Mouse (Mus musculus): ENCODE results near the gene Alox15.
"Not testable (repeated sequence)": the region's sequence is repeated elsewhere in the genome, so short reads cannot be mapped to it uniquely, and the experiment has no call there.

The Alox15 gene

DNA sequence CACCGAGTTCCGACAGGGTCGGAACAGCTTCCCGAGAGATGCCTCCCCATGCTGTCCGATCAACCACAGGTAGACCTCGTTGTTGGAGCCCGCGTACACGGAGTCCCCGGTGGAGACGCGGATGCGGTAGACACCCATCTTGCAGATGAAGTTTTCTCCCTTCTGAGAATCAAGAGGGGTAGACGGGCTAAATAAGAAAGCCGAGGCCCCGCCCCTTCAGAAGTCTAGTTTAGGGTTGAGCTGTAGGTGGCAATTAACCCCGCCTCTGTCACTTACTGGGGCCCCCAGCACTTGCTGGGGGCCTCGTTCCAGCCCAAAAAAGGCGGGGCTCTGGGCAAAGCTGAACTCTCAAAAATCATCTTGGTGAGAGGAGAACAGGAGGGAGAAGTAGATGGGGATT lies at the start of gene Alox15:
Gene Alox15, minus strand, starts transcription at position 164 of the 400 bp plus-strand sequence.
- DNase-seq (ENCODE audit: low spot score in 2 of 2), result peak in 1 of 2 experiments; percentile 12

DNA sequence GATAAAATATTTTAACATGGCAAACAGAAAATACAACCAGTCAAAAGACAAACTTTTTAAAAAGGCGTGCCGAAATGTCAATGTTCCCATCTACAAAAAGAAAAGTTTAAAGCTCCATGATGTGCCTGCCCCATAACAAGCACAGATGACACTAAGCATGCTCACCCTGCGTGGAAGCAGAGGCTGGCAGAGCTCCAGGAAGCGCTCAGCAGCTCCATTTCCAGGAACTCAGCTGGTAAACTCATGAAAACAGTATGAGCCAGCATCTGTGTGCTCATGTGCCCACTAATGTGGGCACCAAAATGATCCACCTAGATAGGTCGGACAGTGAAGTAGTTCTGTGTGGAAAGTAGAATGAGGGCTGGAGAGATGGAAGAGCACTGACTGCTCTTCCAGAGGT lies 37.6 kb upstream of the Alox15 start:
- DNase-seq (ENCODE audit: low spot score in 2 of 2), result no peak

DNA sequence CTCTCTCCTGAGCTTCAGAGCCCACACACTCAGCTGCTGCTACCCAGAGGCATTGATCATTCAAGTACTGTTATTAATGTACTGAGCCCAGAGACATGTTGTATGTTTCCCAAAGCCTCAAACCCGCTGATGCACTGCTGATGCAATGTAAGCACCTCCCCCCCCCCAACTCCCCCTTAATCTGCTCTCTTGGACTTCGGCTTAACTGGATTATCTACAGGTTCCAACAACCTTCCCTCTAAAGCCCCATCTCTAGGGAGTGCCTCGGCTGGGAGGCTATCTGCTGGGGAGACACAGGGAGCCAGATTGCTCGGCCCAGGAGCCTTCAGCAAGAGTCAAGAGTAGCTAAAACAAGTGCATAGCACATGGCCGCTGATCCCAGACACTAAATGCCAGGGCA lies 35.6 kb upstream of the Alox15 start:
- DNase-seq (ENCODE audit: low spot score in 2 of 2), result no peak

DNA sequence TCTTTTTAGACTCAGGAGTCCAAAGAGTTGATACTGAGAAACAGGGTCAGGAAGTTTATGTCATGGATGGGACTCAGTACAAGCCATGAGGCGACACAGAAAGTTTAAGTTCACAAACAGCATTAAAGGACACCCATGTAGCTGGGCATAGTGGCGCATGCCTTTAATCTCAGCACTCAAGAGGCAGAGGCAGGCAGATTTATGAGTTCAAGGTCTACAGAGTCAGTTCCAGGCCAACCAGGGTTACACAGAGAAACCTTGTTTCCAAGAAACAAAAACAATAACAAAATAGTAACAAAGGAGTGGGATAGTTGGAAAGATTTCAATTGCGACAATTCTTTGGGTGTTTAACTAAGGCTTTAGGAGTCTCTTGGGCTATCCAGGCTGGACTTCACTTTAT lies 32.3 kb upstream of the Alox15 start:
- no peak for DNase-seq (ENCODE audit: low spot score in 2 of 2)

DNA sequence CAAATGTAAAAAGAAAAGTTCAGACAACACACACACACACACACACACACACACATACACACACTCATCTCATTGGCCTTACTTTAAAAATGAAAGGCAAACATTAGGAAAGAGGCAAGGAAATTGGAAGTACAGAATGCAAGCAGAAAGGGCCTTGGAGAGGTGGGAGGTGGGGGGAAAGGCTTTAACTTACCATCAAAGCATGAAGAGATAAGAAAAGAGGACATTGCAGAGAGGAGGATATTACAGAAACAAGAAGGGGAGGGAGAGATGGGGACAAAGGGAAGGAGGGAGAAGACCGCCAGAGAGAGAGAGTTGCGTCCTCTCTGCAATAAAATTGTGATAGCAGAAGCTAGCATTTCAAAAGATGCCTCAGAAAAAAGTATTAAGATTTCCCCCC lies 29.5 kb upstream of the Alox15 start:
- no peak for DNase-seq (ENCODE audit: low spot score in 2 of 2)

DNA sequence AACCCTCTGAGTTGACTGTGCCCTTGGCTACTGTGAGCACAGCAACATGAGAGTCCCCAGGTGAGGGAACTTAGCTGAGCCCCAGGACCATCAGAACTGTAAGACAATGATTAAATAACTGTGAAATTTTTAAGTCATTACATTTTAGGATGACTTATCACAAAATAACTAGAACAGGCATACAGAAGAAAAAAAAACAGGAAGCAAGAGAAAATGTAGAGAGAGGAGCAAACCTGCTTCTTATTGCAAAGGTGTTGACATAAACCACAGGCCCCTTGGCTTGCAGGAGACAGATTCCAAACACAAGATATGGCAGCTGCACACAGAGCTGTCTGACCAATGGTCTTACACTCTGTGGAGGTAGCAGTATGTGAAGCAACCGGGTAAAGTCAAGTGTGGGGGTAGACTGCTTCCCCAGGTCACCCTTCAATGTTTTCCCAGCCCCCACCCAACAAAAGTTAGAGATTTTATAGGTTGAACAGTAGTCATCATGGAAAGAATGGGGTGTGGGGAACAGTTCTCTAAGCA lies 28.7 kb upstream of the Alox15 start:
- DNase-seq (ENCODE audit: low spot score in 2 of 2), result no peak

DNA sequence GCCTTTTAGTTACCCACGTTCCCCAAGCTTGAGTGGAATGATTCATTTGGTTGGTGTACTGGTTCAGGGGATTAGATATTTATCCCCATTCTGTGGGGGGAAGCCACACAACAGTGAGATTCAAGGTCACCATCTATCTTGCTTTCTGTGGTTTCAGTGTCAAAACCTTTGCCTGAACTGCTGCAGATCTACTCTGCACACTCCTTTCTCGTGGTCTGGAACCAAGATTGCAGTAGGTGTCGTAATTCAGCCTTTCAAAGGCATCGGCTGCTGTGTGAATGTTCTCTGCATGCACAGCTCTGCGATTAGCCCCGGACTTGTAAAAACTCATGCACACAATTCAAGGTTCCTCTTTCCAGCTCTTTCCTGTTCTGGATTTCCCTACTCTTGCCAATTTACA lies 24.2 kb upstream of the Alox15 start:
- no peak for DNase-seq (ENCODE audit: low spot score in 2 of 2)

DNA sequence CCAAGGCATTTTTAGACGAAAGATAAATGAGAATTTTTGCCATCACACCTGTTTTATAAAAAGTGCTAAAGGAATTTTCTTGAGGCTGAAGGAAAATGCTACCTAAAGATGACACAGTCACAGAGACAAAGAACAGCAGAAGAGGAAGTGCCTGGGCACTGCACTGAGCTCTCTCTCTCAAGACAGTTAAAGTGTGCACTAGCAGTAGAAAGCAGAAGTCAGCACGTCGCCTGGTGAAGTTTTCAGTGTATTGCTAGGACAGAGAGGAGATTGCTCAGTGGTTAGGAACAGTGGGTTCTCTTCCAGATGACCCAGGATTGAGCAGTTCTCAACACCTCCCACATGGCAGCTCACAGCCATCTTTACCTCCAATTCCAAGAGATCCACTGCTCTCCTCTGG lies 22.5 kb upstream of the Alox15 start:
- no peak for DNase-seq (ENCODE audit: low spot score in 2 of 2)

DNA sequence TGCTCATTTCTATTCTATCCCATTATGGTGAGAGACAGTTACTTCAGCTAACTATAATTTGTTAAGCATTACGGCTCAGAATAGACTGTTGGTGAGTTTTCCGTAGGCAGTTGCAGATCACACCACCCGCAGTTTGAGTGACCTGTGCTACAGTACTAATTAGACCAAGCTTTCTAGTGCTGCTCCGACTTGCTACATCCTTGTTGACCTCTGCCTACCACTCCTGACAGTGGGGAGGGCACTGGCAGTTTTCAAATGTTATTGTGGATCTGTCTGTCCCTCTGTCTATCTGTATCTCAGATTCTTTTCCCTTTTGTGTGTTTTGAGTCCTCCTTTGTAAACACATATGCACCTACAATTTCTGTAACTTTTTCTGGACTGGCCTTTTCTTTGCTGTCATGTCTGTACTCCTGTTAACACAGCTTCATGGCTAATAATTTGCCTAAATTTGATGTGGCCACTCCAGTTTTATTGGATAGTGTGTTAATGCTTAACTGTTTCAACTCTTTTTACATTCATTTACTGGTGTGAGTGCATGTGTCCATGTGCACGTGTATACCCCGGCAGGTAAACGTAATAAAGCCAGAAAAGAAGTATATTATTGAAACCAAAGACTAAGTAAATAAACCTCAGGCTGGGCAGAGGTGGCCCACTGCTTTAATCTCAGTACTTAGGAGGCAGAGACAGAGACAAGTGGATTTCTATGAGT lies 21.2 kb upstream of the Alox15 start:
- no peak for DNase-seq (ENCODE audit: low spot score in 2 of 2)

DNA sequence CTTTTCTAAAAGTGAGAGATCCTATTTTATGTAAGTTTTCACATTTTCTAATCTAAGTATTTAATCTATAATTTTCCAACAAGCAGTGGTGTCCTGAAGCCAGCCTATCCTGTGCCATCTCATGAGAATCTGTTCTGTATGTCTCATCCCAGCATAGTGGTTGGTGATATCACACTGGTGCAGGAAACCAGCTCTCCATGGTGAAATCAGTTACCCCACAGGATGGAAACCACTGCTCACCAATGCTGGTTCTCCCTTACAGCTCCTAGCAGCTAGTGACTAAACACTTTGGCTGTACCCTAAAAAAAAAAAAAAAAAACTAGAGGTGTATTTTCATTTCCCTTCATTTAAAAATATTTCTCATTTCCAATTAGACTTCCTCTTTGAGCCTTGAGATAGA lies 20.6 kb upstream of the Alox15 start:
- DNase-seq (ENCODE audit: low spot score in 2 of 2), result no peak

DNA sequence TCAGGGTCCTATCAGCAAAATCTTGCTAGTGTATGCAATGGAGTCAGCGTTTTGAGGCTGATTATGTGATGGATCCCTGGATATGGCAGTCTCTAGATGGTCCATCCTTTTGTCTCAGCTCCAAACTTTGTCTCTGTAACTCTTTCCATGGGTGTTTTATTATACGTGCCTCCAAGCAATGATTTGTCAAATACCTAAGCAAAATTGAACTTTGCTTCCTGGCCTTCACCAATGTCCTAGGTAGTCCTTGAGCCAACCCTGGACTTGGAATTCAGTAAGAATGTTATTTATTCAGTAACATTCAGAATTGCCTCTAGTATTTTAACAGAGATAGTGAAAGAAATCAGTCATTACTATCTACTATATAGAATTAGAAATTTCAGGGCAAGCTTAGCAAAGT lies 16.8 kb upstream of the Alox15 start:
- not testable (repeated sequence) for DNase-seq (ENCODE audit: low spot score in 2 of 2)

DNA sequence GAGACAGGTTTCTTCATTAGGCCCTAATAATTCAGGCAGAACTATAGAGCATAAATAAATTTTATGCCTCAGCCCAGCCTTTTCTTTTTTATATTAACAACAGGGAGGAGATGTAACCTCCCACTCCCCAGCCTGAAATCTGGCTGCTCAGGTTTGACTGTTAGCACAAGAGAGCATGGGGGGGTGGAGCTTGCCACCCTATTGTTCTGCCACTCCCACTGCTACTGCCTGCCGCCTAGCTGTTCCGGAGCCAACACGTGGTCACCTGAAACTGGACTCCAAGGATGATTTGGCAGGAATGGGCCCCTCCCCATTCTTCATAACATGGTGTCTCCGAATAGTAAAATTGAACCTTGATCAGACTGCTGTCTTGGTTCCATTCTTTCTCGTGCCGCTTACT lies 15.9 kb upstream of the Alox15 start:
- not testable (repeated sequence) for DNase-seq (ENCODE audit: low spot score in 2 of 2)

DNA sequence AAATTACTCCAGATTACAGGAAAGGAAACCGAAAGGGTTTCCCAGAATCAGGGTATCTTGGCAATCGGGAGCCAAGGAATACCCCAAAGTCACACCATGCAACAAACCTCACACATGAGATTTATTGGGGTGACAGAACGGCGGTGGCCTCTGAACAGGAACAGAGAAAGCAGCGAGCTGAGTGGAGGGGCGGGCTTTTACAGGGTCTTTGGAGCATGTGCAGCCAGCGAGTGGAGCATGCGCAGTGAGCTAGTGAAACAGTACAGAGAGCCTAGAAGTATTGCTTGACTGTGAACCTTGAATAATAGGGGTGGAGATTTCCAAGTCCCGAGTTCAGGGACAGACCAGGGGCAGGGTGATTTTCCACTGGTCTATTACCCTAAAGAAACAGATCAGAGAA lies 3.2 kb downstream of the Alox15 start:
- no peak for DNase-seq (ENCODE audit: low spot score in 2 of 2)

DNA sequence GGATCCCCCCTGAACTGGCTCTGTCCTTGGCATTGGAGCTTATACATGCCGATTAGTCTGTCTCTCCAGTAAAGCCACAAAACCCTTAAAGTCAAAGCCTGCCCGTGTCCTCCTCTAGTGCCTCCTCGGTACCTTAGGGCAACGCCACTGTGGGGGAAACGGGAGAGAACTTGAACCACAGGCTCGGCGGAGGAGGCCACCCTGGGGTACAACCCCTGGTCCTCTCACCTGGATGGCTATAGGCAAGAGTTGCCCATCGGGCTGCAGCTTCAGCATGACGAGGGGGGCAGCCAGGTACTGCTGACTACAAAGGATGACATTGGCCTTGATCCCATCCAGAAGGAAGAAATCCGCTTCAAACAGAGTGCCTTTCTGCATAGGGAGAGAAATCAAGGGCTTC lies 4.0 kb downstream of the Alox15 start:
- DNase-seq (ENCODE audit: low spot score in 2 of 2), result no peak

DNA sequence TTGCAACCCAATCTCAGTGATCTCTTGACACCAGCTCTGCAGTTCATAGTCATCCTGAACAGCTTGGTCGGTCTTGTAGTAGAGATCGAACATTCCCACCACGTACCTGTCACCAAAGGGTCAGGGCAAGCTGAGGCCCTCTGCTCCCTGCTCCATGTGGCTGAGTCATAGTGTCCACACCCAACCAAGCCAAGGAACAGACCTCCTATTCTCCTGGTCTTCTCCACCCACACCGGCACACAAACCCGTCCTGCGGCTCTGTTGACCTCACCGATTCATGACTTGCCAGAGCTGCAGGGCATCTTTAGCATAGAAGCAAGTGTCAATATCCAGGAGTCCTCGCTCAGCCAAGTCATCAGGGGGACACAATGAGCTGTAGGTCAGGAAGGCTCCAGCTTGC lies 6.3 kb downstream of the Alox15 start:
- DNase-seq (ENCODE audit: low spot score in 2 of 2), result no peak

DNA sequence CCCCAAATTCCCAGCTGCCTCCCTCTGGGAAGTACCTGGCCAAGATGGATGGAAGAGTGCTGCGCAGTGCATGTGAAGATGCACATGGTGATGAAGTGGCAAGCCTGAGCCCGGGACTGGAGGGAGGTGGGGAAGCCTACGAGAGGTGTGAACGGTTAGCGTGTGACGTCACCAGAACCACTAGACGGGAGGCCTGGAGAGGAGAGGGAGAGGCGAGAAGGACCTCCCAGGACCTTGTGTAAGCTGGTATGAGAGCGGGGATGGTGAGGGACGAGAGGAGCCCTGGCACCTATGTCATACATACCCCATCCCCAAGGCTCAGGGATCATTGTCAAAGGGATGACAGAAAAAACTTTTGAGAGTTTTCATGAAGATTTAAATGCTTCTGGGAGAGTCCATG lies 6.8 kb downstream of the Alox15 start:
- no peak for DNase-seq (ENCODE audit: low spot score in 2 of 2)

DNA sequence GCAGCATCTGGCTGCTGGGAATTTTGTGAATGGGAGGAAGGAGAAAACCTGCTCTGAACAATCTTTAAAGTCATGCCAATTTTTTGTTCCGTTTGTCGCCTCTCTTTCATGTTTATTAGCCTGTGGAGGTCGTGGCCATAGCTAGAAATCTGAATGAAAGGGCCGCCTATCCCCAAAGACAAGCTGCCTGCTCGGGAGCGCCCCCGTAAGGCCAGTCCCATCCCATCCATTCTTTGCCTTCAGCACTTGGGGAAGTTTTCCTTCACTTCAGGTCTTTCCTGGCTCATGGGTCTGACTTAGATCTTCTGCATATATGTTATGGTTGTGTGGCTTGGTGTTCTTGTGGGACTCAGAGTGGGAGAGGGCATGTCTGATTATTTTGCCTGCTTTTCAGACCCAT lies 12.3 kb downstream of the Alox15 start:
- no peak for DNase-seq (ENCODE audit: low spot score in 2 of 2)

DNA sequence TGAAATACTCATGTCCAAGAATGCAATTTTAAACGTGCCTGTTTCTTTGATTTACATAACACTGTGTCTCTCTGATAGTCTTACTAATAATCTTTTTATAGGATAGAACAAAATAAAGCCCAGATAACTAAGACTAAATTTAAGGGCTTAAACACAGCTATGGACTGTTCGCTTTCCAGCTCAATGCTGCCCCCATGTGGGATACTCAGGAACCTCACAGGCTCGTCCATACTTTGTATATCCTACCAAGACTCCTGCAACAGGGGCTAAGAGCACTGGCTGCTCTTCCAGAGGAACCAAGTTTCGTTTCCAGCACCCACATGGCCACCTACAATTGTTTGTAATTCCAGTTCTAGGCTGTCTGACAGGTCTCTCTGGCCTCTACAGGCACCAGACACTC lies 17.4 kb downstream of the Alox15 start:
- peak; percentile 24 to 56 for DNase-seq (ENCODE audit: low spot score in 2 of 2)

DNA sequence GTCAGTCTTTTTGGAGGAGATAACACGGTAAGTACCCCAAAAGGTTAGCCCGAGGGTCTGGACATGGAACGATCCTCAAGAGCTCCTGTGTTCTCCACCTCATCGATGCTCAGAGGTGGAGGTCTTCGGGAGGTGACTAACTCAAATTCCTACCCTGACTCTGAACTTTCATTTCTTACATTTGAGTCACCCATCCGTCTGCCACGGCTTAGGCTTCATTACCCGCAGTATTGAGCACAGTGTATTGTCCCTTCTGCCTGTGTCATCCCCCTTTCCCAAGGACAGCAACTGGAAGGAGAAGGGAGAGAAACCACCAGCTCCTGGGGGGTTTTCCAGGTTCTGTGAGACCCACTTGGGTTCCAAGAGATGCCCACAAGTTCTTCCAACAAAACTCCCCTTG lies 27.1 kb downstream of the Alox15 start:
- no peak for DNase-seq (ENCODE audit: low spot score in 2 of 2)

DNA sequence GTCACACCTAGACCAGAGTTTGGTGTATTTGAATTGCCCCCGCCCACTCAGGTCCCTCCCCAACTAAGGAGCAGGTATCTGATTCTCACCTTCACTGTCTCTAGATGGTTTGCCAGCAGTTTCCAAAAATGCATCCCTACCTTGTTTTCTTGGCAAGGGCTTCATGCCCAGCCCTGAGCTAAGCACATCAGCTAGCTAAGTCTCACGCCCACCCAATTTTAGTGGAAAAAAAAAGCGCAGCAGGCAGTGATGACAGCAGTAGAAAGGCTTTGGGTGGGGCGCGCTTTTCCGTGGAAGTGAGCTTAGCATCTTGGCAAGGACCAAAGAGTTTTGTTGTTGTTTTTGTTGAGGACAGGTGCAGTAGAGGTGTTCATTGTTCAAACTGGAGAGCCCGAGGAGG lies 29.3 kb downstream of the Alox15 start, which contains the start of gene Alox12e:
Gene Alox12e, minus strand, starts transcription at position 101 of the 400 bp plus-strand sequence.
- no peak for DNase-seq (ENCODE audit: low spot score in 2 of 2)

DNA sequence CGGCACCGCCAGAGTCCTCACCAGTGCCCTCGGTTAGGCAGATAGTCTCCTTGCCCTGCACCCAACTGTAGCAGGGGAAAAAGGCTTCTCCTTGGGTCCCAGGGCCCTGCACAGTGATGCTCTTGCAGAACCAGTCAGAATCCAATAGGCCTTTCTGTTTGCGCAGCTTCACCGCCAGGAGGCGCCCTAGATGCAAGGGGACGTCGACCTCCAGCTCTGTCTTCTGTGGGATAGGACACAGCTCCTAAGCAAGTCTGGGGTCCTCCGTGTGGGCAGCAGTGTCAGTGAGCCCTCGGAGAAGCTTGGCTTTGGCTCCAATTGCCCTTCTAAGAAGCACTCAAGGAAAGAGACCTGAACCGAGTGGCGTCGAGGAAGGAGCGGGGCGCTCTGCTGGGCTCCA lies 30.2 kb downstream of the Alox15 start:
- peak in 1 of 2 experiments; percentile 37 for DNase-seq (ENCODE audit: low spot score in 2 of 2)

DNA sequence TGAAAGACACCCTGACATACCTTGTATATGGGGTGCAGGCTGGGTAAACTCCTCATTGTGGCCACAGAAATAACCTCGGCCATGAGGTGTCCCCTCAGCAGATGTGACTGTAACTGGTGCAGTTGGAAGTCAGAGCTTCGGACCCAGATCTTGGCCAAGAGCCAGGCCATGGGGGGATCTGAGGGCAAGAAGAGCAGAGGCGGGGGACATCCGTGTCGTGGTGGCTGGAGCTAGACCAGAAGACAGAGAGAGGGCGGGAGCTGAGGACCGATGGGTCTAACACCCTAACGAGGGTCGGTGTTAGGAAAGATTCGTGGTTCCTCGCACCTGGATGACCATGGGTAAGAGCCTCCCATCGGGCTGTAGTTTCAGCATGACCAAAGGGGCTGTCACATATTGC lies 32.2 kb downstream of the Alox15 start:
- no peak for DNase-seq (ENCODE audit: low spot score in 2 of 2)

DNA sequence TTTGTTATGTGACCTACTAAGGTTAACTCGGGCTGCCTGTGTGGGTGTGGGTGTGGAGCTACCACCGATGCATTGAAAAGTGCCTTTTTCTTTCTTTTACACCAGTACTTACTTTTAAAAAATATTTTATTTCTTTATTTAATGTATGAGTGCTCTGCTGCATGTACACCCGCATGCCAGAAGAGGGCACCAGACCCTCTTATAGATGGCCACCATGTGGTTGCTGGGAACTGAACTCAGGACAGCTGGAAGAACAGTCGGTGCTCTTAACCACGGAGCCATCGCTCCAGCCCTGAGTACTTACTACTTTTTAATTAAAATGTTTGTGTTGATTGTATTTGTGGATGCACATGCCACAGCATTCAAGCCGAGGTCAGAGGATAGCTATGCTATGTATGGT lies 38.0 kb downstream of the Alox15 start:
- no peak for DNase-seq (ENCODE audit: low spot score in 2 of 2)

DNA sequence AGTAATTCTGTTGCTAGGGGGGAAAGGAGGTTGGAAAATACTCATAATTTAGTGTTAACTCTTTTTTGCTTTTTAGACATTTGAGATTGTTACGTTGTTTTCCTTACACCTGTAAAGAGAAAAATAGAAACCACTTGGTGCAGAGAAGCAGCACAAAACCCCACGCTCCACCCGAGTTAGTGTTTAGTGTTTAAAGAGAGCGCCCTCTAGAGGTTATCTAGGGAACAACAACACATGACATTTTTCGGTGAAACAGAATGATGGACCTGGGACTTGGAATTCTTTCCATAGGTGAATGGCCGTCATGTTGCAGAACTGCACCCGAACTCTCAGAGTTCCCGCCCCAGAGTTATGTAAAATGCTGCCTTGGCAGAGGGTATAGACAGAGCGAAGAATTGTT lies 42.5 kb downstream of the Alox15 start:
- no peak for DNase-seq (ENCODE audit: low spot score in 2 of 2)

All from urinary bladder, adult 18-20 months (tissue).